Mouse (Mus musculus) hindbrain, embryonic 16.5 days (tissue): ENCODE data around the gene Card10. TPM values are rescaled to one million over a fixed set of nuclear protein-coding genes. Genes with fewer than 3 reads are reported as not detected.

Experiments
- ATAC-seq: fragments of 200-750 bp; cut with Nextera tagmentation; 2 replicates; pipeline ENCODE4 v1.8.0; 2017; ENCODE audit warnings: moderate TSS enrichment, moderate library complexity
- H3K27ac ChIP-seq: fragments of 300-500 bp; sonication (generic); 2 replicates; pipeline ENCODE4 v1.5.1; 2014; ENCODE audit warnings: low read depth, mild to moderate bottlenecking, control low read depth, low read length, moderate library complexity
- H3K27me3 ChIP-seq: fragments of 300-500 bp; sonication (generic); replicated peaks from 2 replicates; pipeline ENCODE4 v1.6.1; 2014; ENCODE audit warnings: low read length; ENCODE audit not compliant: control insufficient read depth, insufficient read depth
- H3K36me3 ChIP-seq: fragments of 300-500 bp; sonication (generic); 2 replicates; pipeline ENCODE4 v1.6.1; 2014; ENCODE audit warnings: mild to moderate bottlenecking, low read length, moderate library complexity, mixed read lengths; ENCODE audit not compliant: control insufficient read depth, insufficient read depth
- H3K4me1 ChIP-seq: fragments of 300-500 bp; sonication (generic); 2 replicates; pipeline ENCODE4 v1.6.1; 2014; ENCODE audit warnings: low read depth, low read length; ENCODE audit not compliant: control insufficient read depth, insufficient read depth
- H3K4me2 ChIP-seq: fragments of 300-500 bp; sonication (generic); 2 replicates; pipeline ENCODE4 v1.6.1; 2014; ENCODE audit warnings: mild to moderate bottlenecking, low read length, control low read depth, moderate library complexity
- H3K4me3 ChIP-seq: fragments of 300-500 bp; sonication (generic); 2 replicates; pipeline ENCODE4 v1.5.1; 2014; ENCODE audit warnings: mild to moderate bottlenecking, low read length, control low read depth, moderate library complexity
- H3K9ac ChIP-seq: fragments of 300-500 bp; sonication (generic); 2 replicates; pipeline ENCODE4 v1.6.1; 2014; ENCODE audit warnings: low read depth, mild to moderate bottlenecking, control low read depth, low read length, moderate library complexity
- H3K9me3 ChIP-seq: fragments of 300-500 bp; sonication (generic); 2 replicates; pipeline ENCODE4 v1.6.1; 2014; ENCODE audit warnings: mild to moderate bottlenecking, low read length, moderate library complexity; ENCODE audit not compliant: control insufficient read depth
- WGBS: fragments of 180-500 bp; shearing (Covaris S2); extraction: QIAGEN DNeasy Blood & Tissue Kit; methylation state at CpG from one replicate; pipeline ENCODE4 v1.1.7; 2014; 5-methylcytosine and 5-hydroxymethylcytosine counted together
- polyA plus RNA-seq: library from polyadenylated mRNA; unstranded; fragments of >200 nt; fragmentation: Nextera tagmentation; extraction: Ambion mirVana; gene quantifications from 2 replicates; pipeline ENCODE4 v1.2.1, GENCODE M21; 2015

Card10 gene
- polyA plus RNA-seq, 1 experiment from 2014 or later, result 2.5 TPM

DNA sequence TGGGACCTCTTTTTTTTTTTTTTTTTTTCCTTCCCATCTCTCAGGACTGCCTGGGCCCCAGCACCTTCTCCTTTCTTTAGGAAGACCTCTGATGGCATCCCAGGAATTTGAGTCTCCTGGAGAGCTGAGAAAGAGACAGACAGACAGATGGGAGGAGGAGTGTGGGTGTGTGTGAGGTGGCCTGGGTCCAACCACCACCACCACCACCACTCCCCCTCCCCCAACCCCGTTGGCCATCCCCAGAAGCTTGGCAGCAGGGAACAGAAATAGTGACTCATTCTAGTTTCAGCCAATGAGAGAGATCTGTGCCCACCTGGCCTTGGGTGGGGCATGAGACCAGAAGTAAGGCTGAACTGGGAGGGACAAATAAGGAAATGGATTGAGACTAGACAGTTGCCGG lies 3.8 kb upstream of the Card10 start:
- peaks cover 13% of the 10 kb centered on the region for H3K4me1 ChIP-seq
- 35% methylated on average over 2 of the region's 2 CpGs for WGBS
- no peak overlapping the region for H3K27ac ChIP-seq
- H3K27me3 ChIP-seq, result peaks cover 5% of the 10 kb centered on the region
- no peak overlapping the region for H3K9ac ChIP-seq
- ATAC-seq, result no peak
- no peaks in the 10 kb centered on the region for H3K9me3 ChIP-seq
- no peaks in the 10 kb centered on the region for H3K36me3 ChIP-seq
- H3K4me3 ChIP-seq, result no peak overlapping the region
- no peak overlapping the region for H3K4me2 ChIP-seq

DNA sequence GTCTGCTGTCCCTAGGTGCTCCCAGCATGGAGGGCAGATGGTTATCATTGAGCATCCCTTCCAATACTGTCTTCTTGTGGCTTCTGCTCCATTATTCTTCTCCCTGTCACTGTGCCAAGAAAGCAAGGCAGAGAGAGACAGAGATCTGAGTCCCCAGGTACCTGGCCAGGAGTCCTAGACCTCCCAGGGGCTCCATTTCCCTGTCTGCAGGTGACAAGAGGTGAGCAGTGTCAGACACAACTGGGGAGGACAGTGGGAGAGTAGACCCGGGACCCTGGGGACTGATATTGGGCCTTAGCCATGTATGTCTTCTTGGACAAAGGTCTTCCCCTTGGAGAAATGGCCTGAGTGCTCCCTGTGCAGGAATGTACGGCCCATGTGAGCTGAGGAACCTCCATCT lies 2.5 kb upstream of the Card10 start:
- Histone ChIP-seq H3K27me3 (peaks cover 11% of the 10 kb centered on the region), H3K4me3 (no peak overlapping the region), H3K4me2 (no peak overlapping the region), H3K9me3 (no peaks in the 10 kb centered on the region), H3K4me1 (peaks cover 15% of the 10 kb centered on the region), H3K27ac (no peak overlapping the region), H3K36me3 (no peaks in the 10 kb centered on the region), H3K9ac (no peak overlapping the region)
- no peak for ATAC-seq
- WGBS, result 95% methylated on average over 2 of the region's 2 CpGs

DNA sequence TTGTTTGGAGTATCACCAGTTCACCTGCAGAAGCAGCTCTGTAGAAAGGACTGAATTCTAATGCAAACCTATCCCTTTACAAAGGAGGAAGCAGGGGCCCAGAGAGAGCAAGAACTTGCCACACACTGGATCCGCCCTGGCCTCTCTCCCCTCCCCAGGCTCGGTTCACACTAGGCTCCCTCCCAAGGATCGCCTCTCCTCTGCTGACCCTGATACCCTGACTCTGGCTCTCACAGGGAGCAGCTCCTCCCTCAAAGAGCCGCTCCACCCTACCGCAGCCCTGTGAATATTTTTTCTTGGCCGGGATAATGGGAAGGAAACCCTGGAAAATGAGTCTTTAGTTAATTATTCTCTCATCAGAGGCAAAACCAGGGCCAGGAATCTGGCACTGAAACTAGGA lies 1.5 kb upstream of the Card10 start:
- Histone ChIP-seq H3K4me1 (peaks cover 15% of the 10 kb centered on the region), H3K9ac (no peak overlapping the region), H3K27me3 (peaks cover 11% of the 10 kb centered on the region), H3K9me3 (no peaks in the 10 kb centered on the region), H3K27ac (no peak overlapping the region), H3K36me3 (no peaks in the 10 kb centered on the region), H3K4me2 (no peak overlapping the region), H3K4me3 (no peak overlapping the region)
- ATAC-seq, result no peak
- 19% methylated on average over 6 of the region's 6 CpGs for WGBS

- H3K9me3 ChIP-seq, result no peaks in the 10 kb centered on the region
- peaks cover 11% of the 10 kb centered on the region for H3K27me3 ChIP-seq
- H3K4me2 ChIP-seq, result no peak overlapping the region
- no peak overlapping the region for H3K9ac ChIP-seq
- H3K4me3 ChIP-seq, result no peak overlapping the region
- H3K27ac ChIP-seq, result no peak overlapping the region
- no peaks in the 10 kb centered on the region for H3K36me3 ChIP-seq
- WGBS, result 11% methylated on average over 8 of the region's 8 CpGs
- peaks cover 18% of the 10 kb centered on the region for H3K4me1 ChIP-seq
- peak; percentile 32 for ATAC-seq
Measured at GRCm38 (mm10) chr15:78803499-78803900, 658 bp upstream of the Card10 start.

DNA sequence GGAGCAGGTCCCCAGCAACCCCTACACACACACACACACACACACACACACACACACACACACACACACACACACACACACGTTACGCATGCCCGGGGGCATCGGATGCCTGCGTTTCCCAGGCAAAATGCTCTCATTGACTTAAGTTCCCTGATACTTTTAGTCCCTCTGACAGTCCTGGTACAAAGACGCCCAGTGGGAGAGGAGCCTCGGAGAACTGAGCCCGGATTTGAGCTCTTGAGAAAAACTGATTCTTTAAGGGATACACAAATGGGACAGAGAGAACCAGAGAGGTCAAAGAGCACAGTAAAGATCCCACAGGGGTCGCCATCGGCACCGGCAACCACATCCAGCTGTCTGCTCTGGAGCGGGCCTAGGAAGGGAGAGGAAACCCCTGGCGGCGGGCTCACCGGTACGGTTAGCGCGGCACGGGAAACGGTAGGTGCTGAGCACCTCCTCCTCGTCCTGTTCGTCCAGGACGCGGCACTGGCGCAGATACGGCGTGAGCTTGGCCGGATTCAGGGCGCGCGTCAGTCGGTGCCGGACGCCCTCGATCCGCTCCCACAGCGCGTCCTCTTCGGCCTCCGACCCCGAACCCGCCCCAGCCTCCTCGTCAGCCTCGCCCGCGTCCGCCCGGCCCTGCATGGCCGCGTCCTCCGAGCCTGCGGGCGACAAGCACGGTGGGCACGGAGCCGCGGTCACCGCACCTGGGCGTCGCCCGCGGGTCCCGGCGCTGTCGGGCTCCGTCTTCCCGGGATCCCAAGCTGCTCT lies 686 bp downstream of the Card10 start:
- 4% methylated on average over 50 of the region's 67 CpGs for WGBS
- H3K9me3 ChIP-seq, result no peaks in the 10 kb centered on the region
- no peak for ATAC-seq
- peak overlapping the region; percentile 63 for H3K4me2 ChIP-seq
- H3K4me3 ChIP-seq, result peak overlapping the region; percentile 55
- H3K36me3 ChIP-seq, result no peaks in the 10 kb centered on the region
- peak overlapping the region; percentile 67 for H3K9ac ChIP-seq
- H3K27ac ChIP-seq, result no peak overlapping the region
- H3K4me1 ChIP-seq, result peaks cover 18% of the 10 kb centered on the region
- peaks cover 13% of the 10 kb centered on the region for H3K27me3 ChIP-seq

DNA sequence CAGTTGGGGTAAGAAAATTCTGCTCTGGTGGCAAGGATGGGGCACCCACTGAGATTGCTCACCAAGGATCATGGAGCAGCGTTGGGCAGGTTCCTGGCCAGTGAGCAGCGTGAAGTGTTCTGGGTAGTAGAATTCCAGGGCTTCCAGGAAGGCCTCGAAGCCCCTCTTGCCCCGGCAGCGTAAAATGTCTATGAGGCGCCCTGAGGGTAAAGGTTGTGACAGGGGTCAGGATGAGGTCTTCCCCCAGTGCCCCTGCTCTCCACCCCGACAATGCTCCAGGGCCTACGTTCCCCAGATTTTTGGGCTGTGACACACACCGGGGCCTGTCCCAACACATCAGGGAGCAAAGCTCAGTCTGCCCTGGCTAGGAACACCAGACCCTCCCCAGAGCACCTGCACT lies 1.3 kb downstream of the Card10 start:
- whole genome bisulfite sequencing, result 75% methylated on average over 8 of the region's 9 CpGs
- H3K4me2 ChIP-seq, result peak overlapping the region; percentile 63; the same call in 1 of the 2 replicates
- H3K9me3 ChIP-seq, result no peaks in the 10 kb centered on the region
- H3K36me3 ChIP-seq, result no peaks in the 10 kb centered on the region
- H3K9ac ChIP-seq, result no peak overlapping the region
- H3K27ac ChIP-seq, result no peak overlapping the region
- no peak overlapping the region for H3K4me3 ChIP-seq
- ATAC-seq, result no peak
- peaks cover 18% of the 10 kb centered on the region for H3K4me1 ChIP-seq
- H3K27me3 ChIP-seq, result peaks cover 13% of the 10 kb centered on the region

DNA sequence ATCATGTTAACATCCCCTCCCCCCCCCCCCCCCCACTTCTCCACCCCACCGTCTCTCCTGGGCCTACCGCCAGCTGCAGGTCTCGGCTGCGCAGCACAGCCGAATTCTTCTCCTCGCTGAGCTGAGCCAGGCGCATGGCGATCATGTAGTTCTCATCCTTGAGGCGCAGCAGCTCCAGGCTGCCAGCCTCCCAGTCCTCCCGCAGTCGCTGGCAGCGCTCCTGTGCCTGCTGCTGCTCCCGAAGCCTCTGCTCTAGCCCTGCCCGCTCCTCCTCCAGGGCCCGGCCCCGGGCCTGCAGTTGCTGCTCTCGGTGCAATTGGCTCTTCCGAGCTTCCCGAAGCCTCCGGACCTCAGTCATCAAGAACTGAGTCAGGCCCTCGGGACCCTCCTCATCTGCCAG lies 3.8 kb downstream of the Card10 start:
- H3K27me3 ChIP-seq, result peaks cover 13% of the 10 kb centered on the region
- H3K27ac ChIP-seq, result peak overlapping the region; percentile 39; the same call in 1 of the 2 replicates
- H3K9ac ChIP-seq, result peak overlapping the region; percentile 35; the same call in 1 of the 2 replicates
- H3K9me3 ChIP-seq, result no peaks in the 10 kb centered on the region
- peak; percentile 29; the same call in 1 of the 2 replicates for ATAC-seq
- no peak overlapping the region for H3K4me3 ChIP-seq
- H3K36me3 ChIP-seq, result no peaks in the 10 kb centered on the region
- 30% methylated on average over 21 of the region's 21 CpGs for WGBS
- peak overlapping the region; percentile 27; the same call in 1 of the 2 replicates for H3K4me2 ChIP-seq
- peaks cover 26% of the 10 kb centered on the region for H3K4me1 ChIP-seq

- ATAC-seq, result no peak
- H3K9me3 ChIP-seq, result no peaks in the 10 kb centered on the region
- H3K4me3 ChIP-seq, result no peak overlapping the region
Measured at GRCm38 (mm10) chr15:78797060-78797329, 5.8 kb downstream of the Card10 start.

DNA sequence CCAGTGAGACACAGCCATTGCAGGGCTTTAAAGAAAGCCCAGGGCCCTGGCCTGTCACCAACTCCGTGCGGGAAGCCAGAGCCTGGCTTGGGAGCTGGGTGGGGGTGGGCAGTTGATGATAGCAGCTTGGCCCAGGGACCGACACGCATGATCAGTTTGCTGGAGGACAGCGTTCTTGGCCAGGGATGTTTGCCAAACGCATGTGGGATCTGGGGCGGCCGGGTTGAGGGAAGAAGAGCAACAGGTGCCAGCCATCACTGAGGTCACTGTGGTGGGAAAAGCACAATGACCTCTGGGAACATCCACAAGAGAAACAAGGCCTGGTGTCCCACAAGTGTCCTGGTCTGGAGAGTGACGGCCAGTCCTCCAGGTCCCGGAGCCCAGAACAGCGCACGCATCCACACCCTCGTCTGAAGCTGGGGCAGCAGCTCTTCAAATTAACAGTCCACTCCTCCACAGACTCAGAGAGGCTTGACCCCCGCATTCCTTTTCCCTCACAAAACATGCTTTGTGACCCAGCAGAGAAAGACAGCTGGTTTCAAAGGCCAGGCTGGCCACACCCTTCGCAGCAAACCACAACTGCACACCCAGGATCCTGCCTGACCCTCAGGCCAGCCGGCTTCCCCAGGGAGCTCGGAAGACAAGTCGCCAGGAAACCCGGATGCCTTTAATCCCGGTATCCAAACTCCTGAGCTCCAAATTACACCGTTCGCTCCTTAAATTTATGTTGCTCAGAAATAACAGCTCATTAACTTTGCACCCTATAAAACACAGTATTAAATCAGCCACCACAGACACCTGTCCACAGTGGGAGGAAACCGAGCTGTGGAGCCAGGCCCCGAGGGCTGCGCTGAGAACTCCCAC lies 6.4 kb downstream of the Card10 start:
- ATAC-seq, result peak; percentile 70; the same call in 1 of the 2 replicates
- H3K9ac ChIP-seq, result no peak overlapping the region
- H3K9me3 ChIP-seq, result no peaks in the 10 kb centered on the region
- 40% methylated on average over 25 of the region's 25 CpGs for WGBS
- no peaks in the 10 kb centered on the region for H3K36me3 ChIP-seq
- no peak overlapping the region for H3K4me2 ChIP-seq
- no peak overlapping the region for H3K4me3 ChIP-seq
- peaks cover 11% of the 10 kb centered on the region for H3K4me1 ChIP-seq
- peaks cover 6% of the 10 kb centered on the region for H3K27me3 ChIP-seq
- no peak overlapping the region for H3K27ac ChIP-seq

More at GRCm38 (mm10) chr15:78797060-78797329, 5.8 kb downstream of the Card10 start:
- H3K4me1 ChIP-seq, result peaks cover 14% of the 10 kb centered on the region
- peaks cover 9% of the 10 kb centered on the region for H3K27me3 ChIP-seq
- H3K9ac ChIP-seq, result no peak overlapping the region
- 84% methylated on average over 8 of the region's 8 CpGs for WGBS
- H3K27ac ChIP-seq, result no peak overlapping the region
- H3K4me2 ChIP-seq, result no peak overlapping the region
- H3K36me3 ChIP-seq, result no peaks in the 10 kb centered on the region
